9 mouse cellular contexts compared by ENCODE assay signal in the genomic region with DNA sequence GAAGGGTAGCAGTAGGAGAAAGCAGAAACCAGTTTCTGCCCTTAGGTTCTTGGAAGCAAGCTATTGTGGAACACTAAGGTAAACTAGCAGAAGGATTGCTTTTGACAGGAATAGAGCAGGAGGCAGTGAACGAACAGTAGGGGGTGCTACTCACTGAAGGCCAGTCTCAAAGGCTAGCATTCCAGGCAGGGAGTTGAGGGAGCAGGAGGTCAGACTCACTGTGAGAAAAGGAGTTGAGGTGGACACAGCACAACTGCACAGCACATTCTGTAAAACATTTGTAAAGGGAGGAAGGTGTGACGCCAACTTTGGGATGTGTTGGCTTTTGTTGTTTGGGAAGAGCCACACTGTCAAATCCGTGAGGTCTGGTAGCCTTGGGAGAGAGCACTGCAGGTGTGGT. TPM values are rescaled to one million over a fixed set of nuclear protein-coding genes. Genes with fewer than 3 reads are reported as not detected.
DNase-seq lines count a peak whose midpoint lies in the region; ATAC-seq and TF ChIP-seq lines count a peak whose summit lies in the region.
"Had no signal": no experiment of that assay in that cellular context is flagged by ENCODE, and none has a peak within 500 bp of the region (broad histone marks: within the 10 kb centered on the region; RNA-seq: fewer than 3 reads in every experiment).

No protein-coding gene starts in this region.

- peak; percentile 60 for DNase-seq in forebrain, embryonic 11.5 days (ENCODE audit: low spot score)
- DNase-seq in 416B (ENCODE audit: low read depth) = peak; percentile 60
- peak; percentile 22 for DNase-seq in hindlimb bud, embryonic 11.5 days (ENCODE audit: extremely low spot score, low read depth, low spot score)
- peak; percentile 77 to 86 for DNase-seq in lung, adult 18-20 months
- peak; percentile 40 for DNase-seq in thymus, postnatal 0 days (ENCODE audit: low spot score)

- H3K27me3 ChIP-seq in forebrain, embryonic 11.5 days (ENCODE audit: control insufficient read depth, insufficient read depth, low read length) = no peaks in the 10 kb centered on the region
- H3K27me3 ChIP-seq in forebrain, embryonic 13.5 days = no peaks in the 10 kb centered on the region

- TF ChIP-seq POLR2A in bone marrow macrophage, adult 2 months (IDR thresholded peaks at IDR 0.05; ENCODE audit: borderline replicate concordance, low read depth, low read length) = no peak

- H3K9ac ChIP-seq in forebrain, embryonic 11.5 days (ENCODE audit: low read length) = no peak overlapping the region
- no peak overlapping the region for H3K9ac ChIP-seq in forebrain, embryonic 13.5 days

- H3K4me2 ChIP-seq in forebrain, embryonic 11.5 days (ENCODE audit: low read depth, low read length, severe bottlenecking) = no peak overlapping the region
- no peak overlapping the region for H3K4me2 ChIP-seq in forebrain, embryonic 13.5 days

- no peaks in the 10 kb centered on the region for H3K36me3 ChIP-seq in forebrain, embryonic 11.5 days (ENCODE audit: control insufficient read depth, insufficient read depth, low read length)
- no peaks in the 10 kb centered on the region for H3K36me3 ChIP-seq in forebrain, embryonic 13.5 days (ENCODE audit: poor library complexity, severe bottlenecking)

- 44% methylated on average over 3 of the region's 3 CpGs for WGBS in forebrain, embryonic 11.5 days
- 41% methylated on average over 3 of the region's 3 CpGs for WGBS in forebrain, embryonic 13.5 days

- TF ChIP-seq CTCF in bone marrow macrophage, adult 2 months (IDR thresholded peaks at IDR 0.05; ENCODE audit: low read depth, low read length) = peak; percentile 39; the same call in 1 of the 2 replicates

- no peak for ATAC-seq in forebrain, embryonic 11.5 days (replicated peaks; ENCODE audit: low FRiP score)
- ATAC-seq in forebrain, embryonic 13.5 days = no peak
- 0 out of 2 replicates have a peak, but pooled peaks have one; percentile 31 for ATAC-seq in erythroid progenitor cell, adult 5-6 weeks (replicated peaks; ENCODE audit: low FRiP score, poor library complexity, severe bottlenecking)

- no peak overlapping the region for H3K4me3 ChIP-seq in forebrain, embryonic 11.5 days (ENCODE audit: low read depth, low read length)
- no peak overlapping the region for H3K4me3 ChIP-seq in forebrain, embryonic 13.5 days
- no peak overlapping the region for H3K4me3 ChIP-seq in bone marrow macrophage, adult 2 months (ENCODE audit: insufficient read depth, low read length)

- no peaks in the 10 kb centered on the region for H3K9me3 ChIP-seq in forebrain, embryonic 11.5 days (ENCODE audit: control insufficient read depth, low read length)
- no peaks in the 10 kb centered on the region for H3K9me3 ChIP-seq in forebrain, embryonic 13.5 days (replicated peaks)
- H3K9me3 ChIP-seq: G1E had no signal

- H3K4me1 ChIP-seq in forebrain, embryonic 11.5 days (replicated peaks; ENCODE audit: control insufficient read depth, insufficient read depth, low read length) = peaks cover 2% of the 10 kb centered on the region; the same call in 1 of the 2 replicates
- H3K4me1 ChIP-seq in forebrain, embryonic 13.5 days = peaks cover 17% of the 10 kb centered on the region
- peaks cover 35% of the 10 kb centered on the region for H3K4me1 ChIP-seq in bone marrow macrophage, adult 2 months (ENCODE audit: control insufficient read depth, insufficient read depth, low read length)

- no peak overlapping the region for H3K27ac ChIP-seq in forebrain, embryonic 11.5 days (ENCODE audit: low read depth, low read length)
- no peak overlapping the region for H3K27ac ChIP-seq in forebrain, embryonic 13.5 days
- H3K27ac ChIP-seq in bone marrow macrophage, adult 2 months (ENCODE audit: insufficient read depth, low read depth, low read length) = no peak overlapping the region

RNA-seq across cellular contexts. Expression of a gene that starts 3.0 kb away (rescaled TPM):
- 31.5 and 42.4 TPM in 2 replicates for polyA plus RNA-seq in forebrain, embryonic 11.5 days (2014; fragmentation: Nextera tagmentation; extraction: Ambion mirVana)
- 45.9 and 52.4 TPM in 2 replicates for polyA plus RNA-seq in forebrain, embryonic 13.5 days (2015; fragmentation: Nextera tagmentation; extraction: Ambion mirVana)
- 22.6 and 26.1 TPM in 2 replicates for polyA plus RNA-seq in bone marrow macrophage, adult 2 months (2012; ENCODE audit: insufficient read depth, insufficient read length, missing spikeins)
- 6.1 and 9.2 TPM in 2 replicates for total RNA-seq in erythroid progenitor cell, adult 5-6 weeks (2015; ENCODE audit: low replicate concordance)
- 5.9 and 11.7 TPM in 2 replicates for total RNA-seq in erythroid progenitor cell, adult 5-6 weeks (2017; ENCODE audit: low replicate concordance)
- 38.5 and 42.3 TPM in 2 replicates for polyA plus RNA-seq in thymus, postnatal 0 days (2015; fragmentation: Nextera tagmentation; extraction: Ambion mirVana)

Comparison
In these comparisons a context has a peak if more than half of its experiments do, and no peak if none do; other contexts are left out.
1. DNase-seq: peak in every context shown above with its lines; median percentile 82 in lung, adult 18-20 months; 60 in forebrain, embryonic 11.5 days; 60 in 416B; 40 in thymus, postnatal 0 days; 22 in hindlimb bud, embryonic 11.5 days.